In the genomic region with DNA sequence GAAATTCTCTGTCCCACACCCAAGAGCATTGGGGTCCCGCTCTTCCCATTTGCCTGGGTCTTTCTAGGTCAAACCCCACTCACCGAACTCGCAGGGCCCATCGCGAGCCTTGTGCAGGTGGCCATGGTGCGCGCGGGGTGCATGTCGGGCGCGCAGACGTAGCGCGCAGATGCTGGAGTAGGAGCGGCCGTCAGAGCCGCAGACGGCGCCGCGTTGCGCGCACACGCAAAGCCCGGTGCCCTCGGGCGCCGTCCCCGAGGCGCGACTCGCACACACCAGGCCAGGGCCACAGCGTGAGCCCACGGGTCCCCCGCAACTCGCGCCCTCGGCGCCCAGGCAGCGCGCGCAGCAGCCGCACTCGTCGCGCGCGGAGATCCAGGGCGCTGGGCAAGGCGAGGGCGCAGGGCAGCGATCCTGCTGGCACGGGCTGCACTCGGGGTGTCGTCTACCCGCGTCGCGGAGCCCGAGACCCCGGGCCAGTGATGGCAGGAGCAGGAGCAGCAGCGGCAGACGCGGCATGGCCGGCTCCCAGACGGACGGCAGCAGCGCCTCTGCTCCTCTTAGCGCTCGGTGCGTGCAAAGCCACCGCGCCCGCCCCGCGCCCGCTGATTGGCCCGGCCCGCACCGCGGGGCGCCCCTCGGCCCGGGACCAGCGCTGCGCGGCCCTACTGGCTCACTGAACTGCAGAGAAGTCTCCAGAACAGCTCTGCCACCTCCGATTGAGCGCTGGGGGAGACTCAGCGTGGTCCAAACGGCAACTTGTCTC, we compare ENCODE assay signal across 8 mouse cellular contexts. TPM values are rescaled to one million over a fixed set of nuclear protein-coding genes. Genes with fewer than 3 reads are reported as not detected.
A peak's percentile ranks its signal among the peaks of the same experiment; 100 is the strongest.
DNase-seq lines count a peak whose midpoint lies in the region; ATAC-seq and TF ChIP-seq lines count a peak whose summit lies in the region.

A gene (minus strand): TSS at position 649 of the 766 bp plus-strand sequence.

- H3K9me3 ChIP-seq in lung, embryonic 14.5 days (ENCODE audit: low read depth, low read length), result no peaks in the 10 kb centered on the region
- no peaks in the 10 kb centered on the region for H3K9me3 ChIP-seq in forebrain, embryonic 11.5 days (ENCODE audit: control insufficient read depth, low read length)
- H3K9me3 ChIP-seq in intestine, postnatal 0 days (ENCODE audit: control insufficient read depth), result no peaks in the 10 kb centered on the region

- peak; percentile 70; the same call in 1 of the 2 replicates for ATAC-seq in lung, embryonic 14.5 days (ENCODE audit: insufficient read depth)
- 0 out of 2 replicates have a peak, but pooled peaks have one; percentile 31 for ATAC-seq in forebrain, embryonic 11.5 days (replicated peaks; ENCODE audit: low FRiP score)
- ATAC-seq in intestine, postnatal 0 days, result no peak

- peak; percentile 53 for DNase-seq in lung, embryonic 14.5 days
- DNase-seq in lung, postnatal 4 days, result no peak
- DNase-seq in forebrain, embryonic 11.5 days (ENCODE audit: low spot score), result peak; percentile 82
- DNase-seq in MN1 (ENCODE audit: low spot score), result no peak
- no peak for DNase-seq in gastrocnemius, postnatal 36 days
- DNase-seq in adrenal gland, adult 8-10 months, result no peak

- H3K9ac ChIP-seq in lung, embryonic 14.5 days, result no peak within 1 kb of the TSS; the same call in 1 of the 2 replicates
- H3K9ac ChIP-seq in forebrain, embryonic 11.5 days (ENCODE audit: low read length), result peak within 1 kb of the TSS; percentile 81
- no peak within 1 kb of the TSS for H3K9ac ChIP-seq in intestine, postnatal 0 days (ENCODE audit: low read depth, low read length)

- peaks cover 61% of the 10 kb centered on the region for H3K27me3 ChIP-seq in lung, embryonic 14.5 days (ENCODE audit: insufficient read depth, low read length)
- H3K27me3 ChIP-seq in forebrain, embryonic 11.5 days (ENCODE audit: control insufficient read depth, insufficient read depth, low read length), result peaks cover 36% of the 10 kb centered on the region
- peaks cover 55% of the 10 kb centered on the region for H3K27me3 ChIP-seq in intestine, postnatal 0 days (replicated peaks; ENCODE audit: control insufficient read depth, insufficient read depth, low read length)

- H3K4me2 ChIP-seq in lung, embryonic 14.5 days, result peak within 1 kb of the TSS; percentile 69
- peak within 1 kb of the TSS; percentile 62 for H3K4me2 ChIP-seq in forebrain, embryonic 11.5 days (ENCODE audit: low read depth, low read length, severe bottlenecking)
- H3K4me2 ChIP-seq in intestine, postnatal 0 days (replicated peaks; ENCODE audit: low read depth), result peak within 1 kb of the TSS; percentile 66

- no peaks in the 10 kb centered on the region for H3K4me1 ChIP-seq in lung, embryonic 14.5 days (ENCODE audit: insufficient read depth)
- H3K4me1 ChIP-seq in forebrain, embryonic 11.5 days (replicated peaks; ENCODE audit: control insufficient read depth, insufficient read depth, low read length), result peaks cover 46% of the 10 kb centered on the region; the same call in 1 of the 2 replicates
- H3K4me1 ChIP-seq in intestine, postnatal 0 days (replicated peaks; ENCODE audit: control insufficient read depth, insufficient read depth, low read length), result no peaks in the 10 kb centered on the region
- H3K4me1 ChIP-seq in olfactory bulb, adult 2 months (ENCODE audit: control insufficient read depth, insufficient read depth, low read length), result peaks cover 17% of the 10 kb centered on the region

- under 1% methylated on average over 81 of the region's 91 CpGs for WGBS in lung, embryonic 14.5 days
- WGBS in forebrain, embryonic 11.5 days, result 2% methylated on average over 85 of the region's 91 CpGs
- 2% methylated on average over 85 of the region's 91 CpGs for WGBS in intestine, postnatal 0 days
- WGBS in olfactory bulb, adult 2 months, result 1% methylated on average over 91 of the region's 91 CpGs

- no peak within 1 kb of the TSS for H3K27ac ChIP-seq in lung, embryonic 14.5 days (ENCODE audit: low read depth)
- peak within 1 kb of the TSS; percentile 97 for H3K27ac ChIP-seq in forebrain, embryonic 11.5 days (ENCODE audit: low read depth, low read length)
- H3K27ac ChIP-seq in intestine, postnatal 0 days (ENCODE audit: low read depth, low read length), result no peak within 1 kb of the TSS
- no peak within 1 kb of the TSS for H3K27ac ChIP-seq in olfactory bulb, adult 2 months (ENCODE audit: insufficient read depth, low read depth, low read length)

- intact Hi-C loops in gastrocnemius, postnatal 36 days (cut with DNase I), result no loop called here

- no peak for TF ChIP-seq CTCF in lung, embryonic 14.5 days (IDR thresholded peaks at IDR 0.05; ENCODE audit: low read depth)
- TF ChIP-seq CTCF in intestine, postnatal 0 days (IDR thresholded peaks at IDR 0.05; ENCODE audit: low read depth), result no peak
- TF ChIP-seq CTCF in olfactory bulb, adult 2 months (IDR thresholded peaks at IDR 0.05; ENCODE audit: insufficient read depth, low read depth, low read length), result no peak

- peak; percentile 40; the same call in 1 of the 2 replicates for TF ChIP-seq POLR2A in olfactory bulb, adult 2 months (IDR thresholded peaks at IDR 0.05; ENCODE audit: insufficient read depth, low read depth, low read length)

- no peaks in the 10 kb centered on the region for H3K36me3 ChIP-seq in lung, embryonic 14.5 days (ENCODE audit: insufficient read depth)
- no peaks in the 10 kb centered on the region for H3K36me3 ChIP-seq in forebrain, embryonic 11.5 days (ENCODE audit: control insufficient read depth, insufficient read depth, low read length)
- no peaks in the 10 kb centered on the region for H3K36me3 ChIP-seq in intestine, postnatal 0 days (ENCODE audit: control insufficient read depth, insufficient read depth)

- H3K4me3 ChIP-seq in lung, embryonic 14.5 days (ENCODE audit: low read depth, low read length), result peak within 1 kb of the TSS; percentile 43
- H3K4me3 ChIP-seq in forebrain, embryonic 11.5 days (ENCODE audit: low read depth, low read length), result peak within 1 kb of the TSS; percentile 60
- peak within 1 kb of the TSS; percentile 39 for H3K4me3 ChIP-seq in intestine, postnatal 0 days (ENCODE audit: low read depth, low read length)
- peak within 1 kb of the TSS; percentile 50 for H3K4me3 ChIP-seq in olfactory bulb, adult 2 months (ENCODE audit: insufficient read depth, low read depth, low read length)

RNA-seq across cellular contexts. Expression of the gene that starts here (rescaled TPM):
- 0.11 and 0.26 TPM in 2 replicates for polyA plus RNA-seq in lung, embryonic 14.5 days (2014; fragmentation: Nextera tagmentation; extraction: Ambion mirVana)
- 83.2 and 84.0 TPM in 2 replicates for polyA plus RNA-seq in forebrain, embryonic 11.5 days (2014; fragmentation: Nextera tagmentation; extraction: Ambion mirVana)
- 0.16 and 0.18 TPM in 2 replicates for polyA plus RNA-seq in intestine, postnatal 0 days (2015; fragmentation: Nextera tagmentation; extraction: Ambion mirVana)
- not detected in 2 replicates for polyA plus RNA-seq in olfactory bulb, adult 2 months (2012; ENCODE audit: insufficient read depth, insufficient read length, low replicate concordance, missing spikeins)
- total RNA-seq in gastrocnemius, postnatal 36 days (2021), result not detected
- under 1 TPM; 0.20 to 0.67 (median 0.26) TPM for total RNA-seq in adrenal gland, adult 8-10 months (2022)

Comparison
In these comparisons a context has a peak if more than half of its experiments do, and no peak if none do; other contexts are left out.
1. RNA of the gene that starts here (polyA plus RNA-seq): 83.2 to 84.0 TPM in forebrain, embryonic 11.5 days; 0.16 to 0.18 TPM in intestine, postnatal 0 days, 0.11 to 0.26 TPM in lung, embryonic 14.5 days and not detected in olfactory bulb, adult 2 months; every median in the first group is over 10 times any median in the second.
2. Peak in DNase-seq, ATAC-seq, H3K4me3 ChIP-seq and H3K4me2 ChIP-seq in lung, embryonic 14.5 days; RNA of the gene not detected or under 1 TPM.
3. Peak in every context shown above with its lines, with median percentiles within 50 percentile points of each other: H3K4me2 ChIP-seq and H3K4me3 ChIP-seq.